8 mouse cellular contexts compared by ENCODE assay signal in genomic region chr2:91476251-91476661, GRCm38 (mm10). TPM values are rescaled to one million over a fixed set of nuclear protein-coding genes. Genes with fewer than 3 reads are reported as not detected.
DNase-seq lines count a peak whose midpoint lies in the region; ATAC-seq lines count a peak whose summit lies in the region.
"Had no signal": no experiment of that assay in that cellular context is flagged by ENCODE, and none has a peak within 500 bp of the region (broad histone marks: within the 10 kb centered on the region; RNA-seq: fewer than 3 reads in every experiment).

No protein-coding gene starts in this region.

- H3K36me3 ChIP-seq in macrophage (ENCODE audit: inconsistent target), result no peaks in the 10 kb centered on the region
- H3K36me3 ChIP-seq: hindbrain, embryonic 15.5 days had no signal

- peak overlapping the region; percentile 27 for H3K4me3 ChIP-seq in macrophage (ENCODE audit: inconsistent target)
- H3K4me3 ChIP-seq: hindbrain, embryonic 15.5 days had no signal

- intact Hi-C loops in gastrocnemius, postnatal 36 days (cut with DNase I), result no loop called here

- ATAC-seq in activated CD4-positive, CD25-positive, alpha-beta regulatory T cell, adult 4 months, result no peak

- peak; percentile 16 to 41 for DNase-seq in layer of hippocampus, postnatal 36 days
- DNase-seq in layer of hippocampus, adult 9-10 months (ENCODE audit: low spot score), result no peak
- DNase-seq in cerebellum, postnatal 25 days, result peak; percentile 55 to 69
- peak; percentile 44 to 51 for DNase-seq in gastrocnemius, postnatal 36 days
- DNase-seq in embryo, embryonic 9.5 days (ENCODE audit: extremely low spot score), result no peak

- H3K79me2 ChIP-seq in macrophage (ENCODE audit: inconsistent target), result no peaks in the 10 kb centered on the region

- peak overlapping the region; percentile 40 for H3K27ac ChIP-seq in macrophage
- H3K27ac ChIP-seq: hindbrain, embryonic 15.5 days had no signal

- WGBS in macrophage (ENCODE audit: missing documents), result 11% methylated on average over 17 of the region's 17 CpGs

RNA-seq across cellular contexts. Expression of gene Lrp4, which starts 18.9 kb away (rescaled TPM):
- 10 to 100 TPM; 29.6 to 36.7 TPM for total RNA-seq in layer of hippocampus, postnatal 36 days (2021)
- 1 to 10 TPM; 7.2 to 7.3 TPM for total RNA-seq in gastrocnemius, postnatal 36 days (2021)
- total RNA-seq in macrophage (2018; cell fraction: chromatin; rRNA removed), result 10 to 100 TPM in 17 of 26 experiments, 1 to 10 TPM in 9; 2.2 to 25.6 (median 10.5) TPM
- 10 to 100 TPM in 1 of 26 experiments, 1 to 10 TPM in 25; 4.6 to 10.7 (median 5.8) TPM for total RNA-seq in macrophage (2018; cell fraction: cytosol; rRNA removed)
- 10 to 100 TPM in 19 of 26 experiments, 1 to 10 TPM in 7; 7.5 to 17.2 (median 11.2) TPM for total RNA-seq in macrophage (2018; cell fraction: nucleus; rRNA removed)
- polyA plus RNA-seq in macrophage (2018), result 2.8 to 4.7 TPM (median 3.9 TPM) in 3 replicates
- polyA plus RNA-seq in activated CD4-positive, CD25-positive, alpha-beta regulatory T cell, adult 4 months (2017; shearing (Covaris generic)), result under 1 TPM in 1 of 2 experiments, not detected in 1; 0.11 TPM

RNA-seq across cellular contexts. Expression of gene 1110051M20Rik, which starts 31.8 kb away (rescaled TPM):
- total RNA-seq in layer of hippocampus, postnatal 36 days (2021), result 100 to 1,000 TPM; 121 to 130 TPM
- 10 to 100 TPM; 12.3 to 12.6 TPM for total RNA-seq in gastrocnemius, postnatal 36 days (2021)
- total RNA-seq in macrophage (2018; cell fraction: chromatin; rRNA removed), result 10 to 100 TPM in 18 of 26 experiments, 1 to 10 TPM in 7, not detected in 1; 1.4 to 23.9 (median 12.6) TPM
- total RNA-seq in macrophage (2018; cell fraction: cytosol; rRNA removed), result 1 to 10 TPM; 3.8 to 8.2 (median 6.0) TPM
- total RNA-seq in macrophage (2018; cell fraction: nucleus; rRNA removed), result 10 to 100 TPM in 7 of 26 experiments, 1 to 10 TPM in 19; 2.0 to 15.3 (median 8.1) TPM
- 4.8 to 7.1 TPM (median 5.0 TPM) in 3 replicates for polyA plus RNA-seq in macrophage (2018)
- 10 to 100 TPM; 23.8 to 28.2 TPM for polyA plus RNA-seq in activated CD4-positive, CD25-positive, alpha-beta regulatory T cell, adult 4 months (2017; shearing (Covaris generic))

RNA-seq across cellular contexts. Expression of gene Ckap5, which starts 50.3 kb away (rescaled TPM):
- total RNA-seq in layer of hippocampus, postnatal 36 days (2021), result 100 to 1,000 TPM; 119 to 125 TPM
- total RNA-seq in gastrocnemius, postnatal 36 days (2021), result 10 to 100 TPM; 24.4 to 31.8 TPM
- total RNA-seq in macrophage (2018; cell fraction: chromatin; rRNA removed), result 100 to 1,000 TPM in 2 of 26 experiments, 10 to 100 TPM in 24; 31.5 to 102 (median 77.5) TPM
- total RNA-seq in macrophage (2018; cell fraction: cytosol; rRNA removed), result 10 to 100 TPM; 20.9 to 42.7 (median 34.1) TPM
- total RNA-seq in macrophage (2018; cell fraction: nucleus; rRNA removed), result 10 to 100 TPM; 26.9 to 71.1 (median 46.9) TPM
- polyA plus RNA-seq in macrophage (2018), result 21.7 to 29.7 TPM (median 26.2 TPM) in 3 replicates
- polyA plus RNA-seq in activated CD4-positive, CD25-positive, alpha-beta regulatory T cell, adult 4 months (2017; shearing (Covaris generic)), result 10 to 100 TPM; 52.3 to 52.7 TPM

Comparison
In these comparisons a context has a peak if more than half of its experiments do, and no peak if none do; other contexts are left out.
1. DNase-seq: peak in layer of hippocampus, postnatal 36 days (2 of 2), cerebellum, postnatal 25 days (2 of 2) and gastrocnemius, postnatal 36 days (2 of 2); none in layer of hippocampus, adult 9-10 months (single experiment) and embryo, embryonic 9.5 days (single experiment).
2. RNA of gene 1110051M20Rik, which starts 31.8 kb away (total RNA-seq): 121 to 130 TPM in layer of hippocampus, postnatal 36 days; 12.3 to 12.6 TPM in gastrocnemius, postnatal 36 days; every median in the first group is over 4 times any median in the second.